Mouse (Mus musculus) embryonic facial prominence, embryonic 12.5 days (tissue): Measurements from ENCODE around the gene Add3. TPM values are rescaled to one million over a fixed set of nuclear protein-coding genes. Genes with fewer than 3 reads are reported as not detected.

Experiments
- ATAC-seq: fragments of 200-750 bp; cut with Nextera tagmentation; 2 replicates; pipeline ENCODE4 v1.8.0; 2017; ENCODE audit not compliant: insufficient number of reproducible peaks, insufficient read depth, low FRiP score, low TSS enrichment
- H3K27ac ChIP-seq: fragments of 300-500 bp; sonication (generic); 2 replicates; pipeline ENCODE4 v1.5.1; 2016; ENCODE audit warnings: mild to moderate bottlenecking
- H3K27me3 ChIP-seq: fragments of 300-500 bp; sonication (generic); 2 replicates; pipeline ENCODE4 v1.6.1; 2016; ENCODE audit warnings: mild to moderate bottlenecking, moderate library complexity
- H3K36me3 ChIP-seq: fragments of 300-500 bp; sonication (generic); 2 replicates; pipeline ENCODE4 v1.6.1; 2016; ENCODE audit warnings: mild to moderate bottlenecking
- H3K4me1 ChIP-seq: fragments of 300-500 bp; sonication (generic); 2 replicates; pipeline ENCODE4 v1.6.1; 2016
- H3K4me2 ChIP-seq: fragments of 300-500 bp; sonication (generic); replicated peaks from 2 replicates; pipeline ENCODE4 v1.6.1; 2016; ENCODE audit warnings: mild to moderate bottlenecking, moderate library complexity
- H3K4me3 ChIP-seq: fragments of 300-500 bp; sonication (generic); 2 replicates; pipeline ENCODE4 v1.5.1; 2016; ENCODE audit warnings: mild to moderate bottlenecking
- H3K9ac ChIP-seq: fragments of 300-500 bp; sonication (generic); 2 replicates; pipeline ENCODE4 v1.6.1; 2016; ENCODE audit warnings: mild to moderate bottlenecking, moderate library complexity
- H3K9me3 ChIP-seq: fragments of 300-500 bp; sonication (generic); 2 replicates; pipeline ENCODE4 v1.6.1; 2016; ENCODE audit warnings: mild to moderate bottlenecking, moderate library complexity
- WGBS: fragments of 180-500 bp; shearing (Covaris S2); methylation state at CpG from one replicate; pipeline ENCODE4 v1.1.7; 2016; 5-methylcytosine and 5-hydroxymethylcytosine counted together
- polyA plus RNA-seq: library from polyadenylated mRNA; unstranded; fragments of >200 nt; fragmentation: Nextera tagmentation; extraction: Ambion mirVana; gene quantifications from 2 replicates; pipeline ENCODE4 v1.2.1, GENCODE M21; 2016

Add3 gene
- polyA plus RNA-seq, 1 experiment from 2014 or later, result 90.5 TPM

DNA sequence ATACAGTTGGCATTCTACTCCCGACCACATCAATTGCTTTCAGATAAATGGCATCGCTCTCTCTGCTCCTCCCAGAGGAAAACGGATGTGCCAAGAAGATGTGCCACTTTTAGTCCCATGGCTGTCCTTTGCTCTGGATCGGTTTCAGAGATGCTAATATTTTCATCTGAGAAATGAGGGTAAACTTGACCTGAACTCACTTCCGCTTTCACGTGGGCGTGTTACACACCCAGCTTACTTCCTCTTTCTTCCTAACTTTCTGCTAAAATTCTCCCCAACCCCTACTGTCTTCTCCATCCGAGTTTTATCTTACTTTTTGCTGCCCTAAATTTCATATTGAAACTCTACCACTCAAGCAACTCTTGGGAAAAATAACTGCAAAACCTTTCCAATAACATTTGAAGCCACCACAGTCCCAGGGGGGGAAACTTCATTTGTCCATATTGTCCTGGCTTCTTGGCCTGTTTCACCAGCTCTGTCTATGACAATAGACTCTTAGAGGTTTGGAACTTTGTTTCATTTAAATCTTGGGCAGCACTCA is 20.9 kb upstream of the Add3 start:
- Histone ChIP-seq H3K9me3 (no peaks in the 10 kb centered on the region), H3K4me2 (no peak overlapping the region), H3K36me3 (no peaks in the 10 kb centered on the region), H3K27ac (no peak overlapping the region), H3K4me1 (no peaks in the 10 kb centered on the region), H3K9ac (no peak overlapping the region), H3K4me3 (no peak overlapping the region), H3K27me3 (no peaks in the 10 kb centered on the region)
- 87% methylated on average over 8 of the region's 8 CpGs for WGBS
- no peak for ATAC-seq

DNA sequence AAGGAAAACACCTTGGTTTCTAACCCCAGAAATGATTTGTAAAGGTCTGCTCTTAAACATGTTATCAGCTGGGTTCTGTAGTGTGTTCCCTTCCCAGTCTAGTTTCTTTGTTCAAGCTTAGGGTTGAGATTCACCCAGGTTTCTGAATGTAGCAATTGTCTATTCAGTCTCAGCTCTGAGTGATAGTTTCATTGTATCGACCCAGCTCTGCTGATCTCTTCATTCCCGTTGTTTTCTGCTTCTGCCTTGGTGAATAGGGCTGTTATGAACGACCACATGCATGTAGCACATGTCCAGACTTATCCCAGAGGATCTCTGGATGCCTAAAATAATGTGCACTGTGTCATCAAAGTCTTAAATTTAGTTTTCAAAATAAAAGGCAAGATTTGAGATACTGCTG is 19.8 kb upstream of the Add3 start:
- 55% methylated on average over 3 of the region's 3 CpGs for WGBS
- H3K36me3 ChIP-seq, result no peaks in the 10 kb centered on the region

DNA sequence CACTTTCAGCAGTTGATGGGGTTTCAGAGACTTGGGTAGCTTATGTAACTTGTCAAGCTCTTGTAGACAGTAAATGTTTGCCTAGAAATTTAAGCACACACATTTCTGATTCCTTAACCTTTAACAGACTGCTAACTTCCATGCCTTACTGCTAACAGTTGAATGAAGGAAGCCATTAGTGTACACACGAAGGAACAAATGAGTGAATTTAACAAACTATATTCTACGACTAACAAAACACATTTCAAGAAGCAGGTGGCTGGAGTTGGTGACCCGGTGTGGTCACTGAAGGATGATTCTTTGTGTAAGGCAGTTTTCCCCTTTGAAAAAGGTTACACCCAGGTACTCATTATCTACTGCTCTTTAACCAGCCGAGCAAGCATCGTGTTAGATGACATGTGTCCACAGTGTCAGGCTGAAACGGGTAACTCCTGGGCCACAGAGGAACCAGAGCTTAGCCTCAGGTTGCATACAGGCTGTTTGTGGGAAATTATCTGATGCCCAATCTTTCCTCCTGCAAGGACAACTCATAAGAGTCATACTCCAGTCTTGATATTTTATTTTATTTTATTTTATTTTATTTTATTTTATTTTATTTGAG is 17.5 kb upstream of the Add3 start:
- Histone ChIP-seq H3K9ac (no peak overlapping the region), H3K36me3 (no peaks in the 10 kb centered on the region), H3K9me3 (no peaks in the 10 kb centered on the region), H3K4me2 (no peak overlapping the region), H3K27ac (no peak overlapping the region), H3K4me3 (no peak overlapping the region), H3K27me3 (no peaks in the 10 kb centered on the region), H3K4me1 (peaks cover 2% of the 10 kb centered on the region)
- no peak for ATAC-seq
- WGBS, result 69% methylated on average over 6 of the region's 6 CpGs

More for the DNA sequence above, 19.8 kb upstream of the Add3 start:
- no peak overlapping the region for H3K4me2 ChIP-seq
- no peak for ATAC-seq
- H3K4me3 ChIP-seq, result no peak overlapping the region
- no peak overlapping the region for H3K9ac ChIP-seq
- no peaks in the 10 kb centered on the region for H3K4me1 ChIP-seq
- no peaks in the 10 kb centered on the region for H3K27me3 ChIP-seq
- no peaks in the 10 kb centered on the region for H3K9me3 ChIP-seq
- H3K27ac ChIP-seq, result no peak overlapping the region

DNA sequence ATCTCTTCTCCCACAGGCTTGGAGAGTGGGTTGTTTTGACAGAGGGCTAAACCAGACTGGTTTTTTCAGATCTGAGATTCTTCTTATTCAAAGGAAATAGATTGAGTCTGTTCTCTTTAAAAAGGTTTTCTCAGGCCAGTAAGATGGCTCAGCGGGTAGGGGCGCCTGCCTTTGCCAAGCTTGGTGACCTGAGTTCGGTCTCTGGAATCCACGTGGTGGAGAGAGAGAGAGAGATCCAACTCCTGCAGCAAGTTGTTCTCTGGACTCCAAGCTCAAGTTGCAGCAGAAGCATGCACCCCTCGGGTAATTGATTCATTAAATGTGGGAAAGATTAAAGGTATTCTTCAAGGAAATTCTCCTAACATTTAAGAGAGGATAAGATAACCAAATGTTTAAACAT is 16.9 kb upstream of the Add3 start:
- Histone ChIP-seq H3K27me3 (no peaks in the 10 kb centered on the region), H3K4me1 (peaks cover 7% of the 10 kb centered on the region), H3K9ac (no peak overlapping the region), H3K4me3 (no peak overlapping the region), H3K4me2 (no peak overlapping the region), H3K9me3 (no peaks in the 10 kb centered on the region), H3K27ac (no peak overlapping the region), H3K36me3 (no peaks in the 10 kb centered on the region)
- WGBS, result 39% methylated on average over 5 of the region's 5 CpGs
- ATAC-seq, result no peak

DNA sequence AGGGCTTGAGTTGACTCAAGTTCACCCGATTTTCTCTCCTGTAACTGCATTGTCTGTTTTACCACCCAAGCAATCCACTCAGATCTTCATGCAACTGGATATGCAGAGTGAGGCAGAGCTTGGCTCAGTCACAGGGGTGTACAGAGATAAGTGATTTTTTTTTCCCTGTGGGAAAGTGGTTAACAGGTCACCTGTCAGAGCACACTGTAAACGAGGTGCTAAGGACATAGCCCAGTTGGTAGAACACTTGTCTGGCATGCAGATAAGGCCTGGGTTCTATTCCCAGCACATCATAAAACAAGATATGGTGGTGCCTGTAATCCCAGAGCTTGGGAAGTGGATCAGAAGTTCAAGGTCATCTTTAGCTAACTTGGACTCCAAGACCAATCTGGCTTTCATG is 14.6 kb upstream of the Add3 start:
- H3K4me3 ChIP-seq, result no peak overlapping the region
- H3K4me1 ChIP-seq, result peaks cover 7% of the 10 kb centered on the region
- no peak for ATAC-seq
- H3K9me3 ChIP-seq, result no peaks in the 10 kb centered on the region
- H3K27ac ChIP-seq, result no peak overlapping the region
- no peaks in the 10 kb centered on the region for H3K36me3 ChIP-seq
- WGBS, result 84% methylated on average over 2 of the region's 2 CpGs
- no peak overlapping the region for H3K9ac ChIP-seq
- no peaks in the 10 kb centered on the region for H3K27me3 ChIP-seq
- H3K4me2 ChIP-seq, result no peak overlapping the region

- H3K4me3 ChIP-seq, result no peak overlapping the region
- H3K9me3 ChIP-seq, result no peaks in the 10 kb centered on the region
- H3K9ac ChIP-seq, result no peak overlapping the region
- 83% methylated on average over 4 of the region's 4 CpGs for WGBS
- no peak overlapping the region for H3K4me2 ChIP-seq
- no peak for ATAC-seq
- no peaks in the 10 kb centered on the region for H3K27me3 ChIP-seq
- peaks cover 7% of the 10 kb centered on the region for H3K4me1 ChIP-seq
- no peaks in the 10 kb centered on the region for H3K36me3 ChIP-seq
- H3K27ac ChIP-seq, result no peak overlapping the region
Measured at GRCm38 (mm10) chr19:53126546-53126945, 13.7 kb upstream of the Add3 start.

GRCm38 (mm10) chr19:53127320-53128291 is 12.6 kb upstream of the Add3 start:
- 51% methylated on average over 18 of the region's 18 CpGs for WGBS
- peaks cover 7% of the 10 kb centered on the region for H3K4me1 ChIP-seq

GRCm38 (mm10) chr19:53128494-53129337 is 11.5 kb upstream of the Add3 start:
- Histone ChIP-seq H3K9me3 (no peaks in the 10 kb centered on the region), H3K36me3 (no peaks in the 10 kb centered on the region), H3K4me2 (no peak overlapping the region), H3K9ac (no peak overlapping the region), H3K27ac (no peak overlapping the region), H3K4me1 (peaks cover 7% of the 10 kb centered on the region), H3K27me3 (no peaks in the 10 kb centered on the region), H3K4me3 (no peak overlapping the region)
- 55% methylated on average over 13 of the region's 13 CpGs for WGBS
- no peak for ATAC-seq

More at GRCm38 (mm10) chr19:53127320-53128291, 12.6 kb upstream of the Add3 start:
- Histone ChIP-seq H3K4me3 (no peak overlapping the region), H3K36me3 (no peaks in the 10 kb centered on the region), H3K9me3 (no peaks in the 10 kb centered on the region), H3K27me3 (no peaks in the 10 kb centered on the region), H3K27ac (no peak overlapping the region), H3K4me2 (no peak overlapping the region), H3K9ac (no peak overlapping the region)
- ATAC-seq, result no peak

GRCm38 (mm10) chr19:53130399-53131175 is 9.7 kb upstream of the Add3 start:
- Histone ChIP-seq H3K4me2 (no peak overlapping the region), H3K9me3 (no peaks in the 10 kb centered on the region), H3K9ac (no peak overlapping the region), H3K27me3 (no peaks in the 10 kb centered on the region), H3K4me3 (no peak overlapping the region), H3K4me1 (peaks cover 7% of the 10 kb centered on the region), H3K36me3 (no peaks in the 10 kb centered on the region), H3K27ac (no peak overlapping the region)
- 88% methylated on average over 16 of the region's 16 CpGs for WGBS
- ATAC-seq, result no peak

DNA sequence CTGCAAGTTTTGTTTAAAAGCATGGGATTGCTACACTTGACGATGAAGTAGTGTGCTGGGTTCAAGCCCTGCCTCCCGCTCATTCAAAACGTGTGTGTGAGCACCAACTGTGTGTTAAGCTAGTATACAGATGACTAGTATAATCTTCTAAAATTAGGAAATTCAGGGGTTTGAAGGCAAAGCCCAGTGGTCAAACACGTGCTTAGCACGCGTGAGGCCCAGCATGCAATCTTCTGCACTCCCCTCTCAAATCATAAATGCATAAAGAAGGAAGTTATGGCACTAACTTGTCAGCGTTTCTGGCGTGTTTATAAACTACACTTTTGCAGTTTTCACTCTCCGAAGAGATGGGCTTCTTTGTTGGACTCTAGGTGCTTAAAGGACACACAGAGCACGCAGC is 7.8 kb upstream of the Add3 start:
- Histone ChIP-seq H3K27me3 (no peaks in the 10 kb centered on the region), H3K4me2 (no peak overlapping the region), H3K4me3 (no peak overlapping the region), H3K27ac (no peak overlapping the region), H3K9ac (no peak overlapping the region), H3K36me3 (no peaks in the 10 kb centered on the region), H3K9me3 (no peaks in the 10 kb centered on the region), H3K4me1 (peaks cover 22% of the 10 kb centered on the region)
- WGBS, result 90% methylated on average over 10 of the region's 10 CpGs
- no peak for ATAC-seq
